Mouse (Mus musculus): ENCODE results near the gene Mamstr.

DNA sequence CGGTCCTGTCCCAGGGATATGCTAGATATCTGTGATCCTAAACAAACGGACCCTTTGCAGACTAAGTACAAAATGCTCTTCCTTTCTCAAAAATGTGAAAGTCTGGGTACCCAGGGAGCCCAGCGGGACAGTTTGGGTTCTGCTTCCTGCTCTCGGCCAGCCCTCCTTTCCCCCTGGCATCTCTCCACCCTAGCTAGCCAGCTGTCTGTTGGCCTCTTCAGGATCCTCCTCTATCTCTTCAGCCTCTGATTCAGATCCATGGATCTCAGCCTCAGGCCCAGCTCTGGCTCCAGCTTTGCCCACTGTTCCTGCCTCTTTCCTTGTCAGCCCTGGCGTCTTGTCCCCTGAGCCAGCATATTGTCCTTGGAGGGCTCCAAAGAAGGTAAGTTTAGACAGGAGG, 2.3 kb downstream of the Mamstr start:
- TF ChIP-seq CTCF (IDR thresholded peaks at IDR 0.05; ENCODE audit: borderline replicate concordance, extremely low read depth, insufficient read depth, insufficient read length) (no peak), POLR2A (IDR thresholded peaks at IDR 0.05; ENCODE audit: borderline replicate concordance, extremely low read depth, insufficient read depth, insufficient read length, poor library complexity, severe bottlenecking) (no peak)
